Mouse (Mus musculus): ENCODE results near the gene Spns1. TPM values are rescaled to one million over a fixed set of nuclear protein-coding genes. Genes with fewer than 3 reads are reported as not detected.
A peak's percentile ranks its signal among the peaks of the same experiment; 100 is the strongest.

The Spns1 gene
- total and polyA plus RNA-seq, 2 experiments from 2014 or later = 88.9 to 119 TPM

DNA sequence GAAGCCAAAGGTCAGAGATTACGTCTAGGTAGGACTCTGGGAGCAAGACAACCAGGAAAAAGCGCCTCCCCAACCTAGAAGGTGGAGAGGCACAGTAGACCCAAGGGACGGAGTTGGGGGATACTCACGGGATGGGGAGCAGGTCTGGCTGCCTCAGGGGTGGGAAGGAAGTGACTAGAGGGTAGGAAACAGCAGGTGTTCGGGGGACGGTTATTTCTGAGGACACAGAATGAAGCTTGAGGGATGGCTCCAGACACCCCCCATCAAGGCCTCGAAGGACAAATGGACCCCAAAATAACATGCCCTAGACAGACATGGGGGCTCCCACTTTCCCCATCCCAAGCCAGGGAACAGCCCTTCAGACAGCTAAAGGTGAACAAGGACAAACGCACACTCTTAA, 8.9 kb downstream of the Spns1 start:
- H3K4me2 ChIP-seq (ENCODE audit: low read depth, low read length, poor library complexity, severe bottlenecking) = no peak overlapping the region
- no peak overlapping the region for H3K4me3 ChIP-seq (ENCODE audit: low read depth, low read length)
- H3K36me3 ChIP-seq (ENCODE audit: insufficient read depth, low read length) = peaks cover 49% of the 10 kb centered on the region
- ATAC-seq (ENCODE audit: low FRiP score) = no peak
- no peaks in the 10 kb centered on the region for H3K27me3 ChIP-seq (ENCODE audit: insufficient read depth, low read length)
- no peak for TF ChIP-seq CTCF (IDR thresholded peaks at IDR 0.05)
- WGBS = 90% methylated on average over 8 of the region's 8 CpGs
- DNase-seq (ENCODE audit: low spot score) = no peak
- H3K27ac ChIP-seq (ENCODE audit: low read depth, low read length) = no peak overlapping the region
- no peaks in the 10 kb centered on the region for H3K4me1 ChIP-seq (ENCODE audit: insufficient read depth, low read length)
- no peak overlapping the region for H3K9ac ChIP-seq (replicated peaks; ENCODE audit: low read length, poor library complexity, severe bottlenecking)
- H3K9me3 ChIP-seq (ENCODE audit: low read length) = no peaks in the 10 kb centered on the region

DNA sequence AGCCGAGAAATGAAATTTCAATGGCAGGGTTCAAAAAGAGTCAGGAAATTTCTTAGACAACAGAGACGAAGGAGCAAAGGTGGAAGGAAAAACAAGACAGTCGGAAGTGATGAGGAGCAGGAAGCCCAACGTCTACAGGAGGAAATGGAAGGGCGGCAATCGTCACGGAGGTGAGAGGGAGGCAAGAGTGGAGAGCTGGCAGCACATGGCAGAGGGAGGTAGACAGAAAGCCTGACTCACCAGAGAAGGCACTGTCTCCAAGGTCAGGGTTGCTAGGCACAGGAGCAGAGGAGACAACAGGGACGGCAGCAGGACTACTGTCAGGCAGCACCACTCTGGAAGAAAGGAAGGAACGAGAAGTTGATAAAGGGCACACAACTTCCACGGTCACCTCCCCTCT, 9.6 kb downstream of the Spns1 start:
- Histone ChIP-seq H3K36me3 (ENCODE audit: insufficient read depth, low read length) (peaks cover 48% of the 10 kb centered on the region), H3K4me3 (ENCODE audit: low read depth, low read length) (no peak overlapping the region), H3K9ac (replicated peaks; ENCODE audit: low read length, poor library complexity, severe bottlenecking) (no peak overlapping the region), H3K4me1 (ENCODE audit: insufficient read depth, low read length) (no peaks in the 10 kb centered on the region), H3K27ac (ENCODE audit: low read depth, low read length) (no peak overlapping the region), H3K27me3 (ENCODE audit: insufficient read depth, low read length) (no peaks in the 10 kb centered on the region), H3K9me3 (ENCODE audit: low read length) (no peaks in the 10 kb centered on the region), H3K4me2 (ENCODE audit: low read depth, low read length, poor library complexity, severe bottlenecking) (no peak overlapping the region)
- DNase-seq (ENCODE audit: low spot score) (no peak), ATAC-seq (ENCODE audit: low FRiP score) (no peak)
- 90% methylated on average over 10 of the region's 10 CpGs for WGBS
- TF ChIP-seq CTCF (IDR thresholded peaks at IDR 0.05) = no peak

DNA sequence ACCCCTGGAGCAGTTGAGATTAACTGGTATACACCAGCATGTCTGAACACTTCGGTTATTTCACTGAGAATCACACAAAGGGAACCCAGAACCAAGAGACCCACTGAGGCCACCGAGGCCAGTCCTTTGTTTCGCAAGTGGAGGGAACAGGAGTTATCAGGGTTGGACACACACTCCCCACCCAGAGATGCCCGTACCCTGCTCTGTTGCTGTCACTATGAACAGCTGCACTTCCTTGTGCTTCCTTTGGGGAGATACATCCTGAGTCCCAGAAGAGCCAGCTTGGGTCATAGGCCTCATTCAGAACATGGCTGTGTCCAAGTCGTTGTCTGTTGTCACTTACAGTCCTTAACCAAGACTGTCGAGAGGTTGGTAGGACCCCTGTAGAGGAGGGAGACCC, 14.2 kb downstream of the Spns1 start:
- ATAC-seq (ENCODE audit: low FRiP score) = no peak
- no peak for TF ChIP-seq CTCF (IDR thresholded peaks at IDR 0.05)

DNA sequence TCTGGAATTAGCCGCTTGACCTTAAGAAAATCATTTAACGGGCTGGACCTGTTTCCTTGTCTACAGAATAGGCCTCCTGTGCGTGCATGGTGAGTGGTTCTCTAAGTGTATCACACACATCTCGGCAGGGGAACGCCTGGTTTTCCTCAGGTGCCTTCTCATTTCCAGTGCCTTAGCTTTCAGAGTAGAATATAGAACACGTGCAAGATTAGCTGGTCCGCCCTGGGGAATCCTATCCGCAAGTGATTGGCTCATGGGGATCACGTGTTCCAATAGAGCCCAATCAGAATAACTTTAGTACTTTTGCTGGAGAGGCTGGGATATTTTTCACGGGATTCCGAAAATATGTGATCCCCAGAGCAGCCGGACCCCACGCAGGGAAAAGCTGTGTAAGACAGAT, 18.2 kb downstream of the Spns1 start:
- H3K27me3 ChIP-seq (ENCODE audit: insufficient read depth, low read length) = no peaks in the 10 kb centered on the region
- DNase-seq (ENCODE audit: low spot score) (peak; percentile 15), ATAC-seq (ENCODE audit: low FRiP score) (no peak)
- no peak for TF ChIP-seq CTCF (IDR thresholded peaks at IDR 0.05)
- no peak overlapping the region for H3K4me3 ChIP-seq (ENCODE audit: low read depth, low read length)
- no peak overlapping the region for H3K27ac ChIP-seq (ENCODE audit: low read depth, low read length)
- H3K4me2 ChIP-seq (ENCODE audit: low read depth, low read length, poor library complexity, severe bottlenecking) = no peak overlapping the region
- peaks cover 8% of the 10 kb centered on the region; the same call in 1 of the 2 replicates for H3K4me1 ChIP-seq (ENCODE audit: insufficient read depth, low read length)
- 77% methylated on average over 13 of the region's 13 CpGs for WGBS
- no peaks in the 10 kb centered on the region for H3K9me3 ChIP-seq (ENCODE audit: low read length)
- peaks cover 7% of the 10 kb centered on the region for H3K36me3 ChIP-seq (ENCODE audit: insufficient read depth, low read length)
- H3K9ac ChIP-seq (replicated peaks; ENCODE audit: low read length, poor library complexity, severe bottlenecking) = no peak overlapping the region

More for the DNA sequence above, 14.2 kb downstream of the Spns1 start:
- Histone ChIP-seq H3K4me3 (ENCODE audit: low read depth, low read length) (no peak overlapping the region), H3K27me3 (ENCODE audit: insufficient read depth, low read length) (no peaks in the 10 kb centered on the region), H3K36me3 (ENCODE audit: insufficient read depth, low read length) (peaks cover 12% of the 10 kb centered on the region), H3K9me3 (ENCODE audit: low read length) (no peaks in the 10 kb centered on the region), H3K4me2 (ENCODE audit: low read depth, low read length, poor library complexity, severe bottlenecking) (no peak overlapping the region), H3K27ac (ENCODE audit: low read depth, low read length) (no peak overlapping the region), H3K9ac (replicated peaks; ENCODE audit: low read length, poor library complexity, severe bottlenecking) (no peak overlapping the region), H3K4me1 (ENCODE audit: insufficient read depth, low read length) (no peaks in the 10 kb centered on the region)
- whole genome bisulfite sequencing = 90% methylated on average over 6 of the region's 6 CpGs
- DNase-seq (ENCODE audit: low spot score) = no peak

DNA sequence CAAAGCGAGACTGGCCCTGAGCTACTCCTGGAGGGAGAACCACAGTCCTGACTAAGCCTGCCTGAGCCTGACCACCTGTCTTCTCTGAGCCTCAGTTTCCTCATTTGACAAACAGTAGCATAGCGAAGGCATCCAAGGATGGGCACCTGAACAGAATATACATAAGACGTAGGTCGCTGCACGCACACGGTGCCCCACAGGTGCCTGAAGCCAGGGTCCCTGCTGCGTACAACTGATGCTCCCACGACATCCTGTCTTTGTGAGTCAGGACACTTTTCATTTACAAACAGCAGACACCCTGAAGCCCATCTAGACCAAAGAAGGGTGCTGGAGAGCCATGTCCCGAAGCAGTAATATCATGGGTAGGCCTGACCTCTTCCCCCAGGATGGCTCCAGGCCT, 18.8 kb downstream of the Spns1 start:
- Histone ChIP-seq H3K4me1 (ENCODE audit: insufficient read depth, low read length) (peaks cover 8% of the 10 kb centered on the region; the same call in 1 of the 2 replicates), H3K36me3 (ENCODE audit: insufficient read depth, low read length) (peaks cover 4% of the 10 kb centered on the region; the same call in 1 of the 2 replicates), H3K9me3 (ENCODE audit: low read length) (no peaks in the 10 kb centered on the region), H3K27ac (ENCODE audit: low read depth, low read length) (no peak overlapping the region), H3K4me2 (ENCODE audit: low read depth, low read length, poor library complexity, severe bottlenecking) (no peak overlapping the region), H3K9ac (replicated peaks; ENCODE audit: low read length, poor library complexity, severe bottlenecking) (no peak overlapping the region), H3K4me3 (ENCODE audit: low read depth, low read length) (no peak overlapping the region), H3K27me3 (ENCODE audit: insufficient read depth, low read length) (no peaks in the 10 kb centered on the region)
- no peak for ATAC-seq (ENCODE audit: low FRiP score)
- DNase-seq (ENCODE audit: low spot score) = no peak
- TF ChIP-seq CTCF (IDR thresholded peaks at IDR 0.05) = no peak
- 93% methylated on average over 9 of the region's 9 CpGs for WGBS

DNA sequence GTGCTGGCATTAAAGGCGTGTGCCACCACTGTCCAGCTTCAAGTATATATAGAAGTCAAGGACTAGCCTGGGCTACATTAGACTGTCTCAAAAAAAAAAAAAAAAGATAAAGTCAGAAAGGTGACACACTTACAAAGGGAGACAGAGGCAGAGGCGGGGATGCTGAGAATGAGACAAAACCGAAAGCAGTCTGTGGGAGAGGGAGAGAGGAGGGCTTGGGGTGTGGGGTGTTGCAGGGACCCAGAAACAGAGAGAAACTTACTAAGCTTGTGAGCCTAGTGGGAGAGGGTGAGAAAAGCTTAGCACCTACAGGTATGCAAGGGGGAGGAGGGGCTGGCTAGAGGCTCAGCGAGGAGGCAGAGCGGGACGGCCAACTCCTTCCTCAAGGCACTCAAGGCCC, 19.4 kb downstream of the Spns1 start:
- Histone ChIP-seq H3K4me3 (ENCODE audit: low read depth, low read length) (no peak overlapping the region), H3K27me3 (ENCODE audit: insufficient read depth, low read length) (no peaks in the 10 kb centered on the region), H3K9me3 (ENCODE audit: low read length) (no peaks in the 10 kb centered on the region), H3K36me3 (ENCODE audit: insufficient read depth, low read length) (no peaks in the 10 kb centered on the region; the same call in 1 of the 2 replicates), H3K4me2 (ENCODE audit: low read depth, low read length, poor library complexity, severe bottlenecking) (no peak overlapping the region), H3K9ac (replicated peaks; ENCODE audit: low read length, poor library complexity, severe bottlenecking) (no peak overlapping the region), H3K4me1 (ENCODE audit: insufficient read depth, low read length) (peaks cover 8% of the 10 kb centered on the region; the same call in 1 of the 2 replicates), H3K27ac (ENCODE audit: low read depth, low read length) (no peak overlapping the region)
- ATAC-seq (ENCODE audit: low FRiP score) (no peak), DNase-seq (ENCODE audit: low spot score) (no peak)
- WGBS = 95% methylated on average over 6 of the region's 6 CpGs
- TF ChIP-seq CTCF (IDR thresholded peaks at IDR 0.05) = no peak

Data from midbrain, postnatal 0 days (tissue).